Mouse (Mus musculus) bone marrow macrophage, adult 2 months (primary cell): ENCODE measurements at regions not wholly inside any gene's neighbourhood (a gene's known extent, or its start where the extent isn't known, plus 50 kb on each side); places are given as distances from the start of the nearest gene placed in this dataset.

ENCODE experiments used
- CTCF ChIP-seq: IDR thresholded peaks from 2 replicates; pipeline ENCODE4 v1.5.1; 2012; ENCODE audit warnings: low read depth, mild to moderate bottlenecking, low read length, moderate library complexity
- POLR2A ChIP-seq: IDR thresholded peaks from 2 replicates; pipeline ENCODE4 v1.6.1; 2012; ENCODE audit warnings: mild to moderate bottlenecking, low read depth, low read length, borderline replicate concordance

DNA sequence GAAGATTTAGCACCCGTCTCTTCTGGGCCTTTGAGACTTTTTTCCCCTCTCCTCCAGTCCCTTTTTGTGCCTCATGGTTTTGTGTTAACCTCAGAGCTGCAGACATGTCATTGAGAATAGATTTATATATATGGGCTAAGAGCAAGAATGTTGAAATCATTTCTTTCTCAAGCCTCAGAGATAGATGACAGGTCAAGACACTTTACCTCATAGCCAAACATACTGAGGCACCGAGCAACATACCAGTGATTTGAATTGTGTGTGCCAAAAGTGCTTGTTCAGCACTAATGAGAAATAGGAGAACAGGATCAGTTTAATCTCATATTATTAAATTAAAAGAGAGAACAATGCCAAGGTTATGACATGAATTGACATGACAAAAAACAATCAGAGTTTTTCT lies 464.2 kb upstream of the Marcks start:
- TF ChIP-seq CTCF: no peak
- no peak for TF ChIP-seq POLR2A
